In genomic region chr2:118629276-118629675, GRCm38 (mm10) we compare ENCODE assay signal across 19 mouse cellular contexts. TPM values are rescaled to one million over a fixed set of nuclear protein-coding genes. Genes with fewer than 3 reads are reported as not detected.
DNase-seq lines count a peak whose midpoint lies in the region.
"Had no signal": no experiment of that assay in that cellular context is flagged by ENCODE, and none has a peak within 500 bp of the region (broad histone marks: within the 10 kb centered on the region; RNA-seq: fewer than 3 reads in every experiment).

No protein-coding gene starts in this region.

- intact Hi-C loops in left cerebral cortex, postnatal 14 days (cut with DNase I): loop anchor here (5.0 kb wide), 1 partner anchor 142 kb away; no protein-coding TSS in a partner anchor

- peak; percentile 21 for DNase-seq in layer of hippocampus, adult 11-12 months (ENCODE audit: low spot score)
- no peak for DNase-seq in layer of hippocampus, adult 9-10 months (ENCODE audit: low spot score)
- peak; percentile 19 to 25 for DNase-seq in left cerebral cortex, postnatal 14 days (ENCODE audit: low spot score in 2 of 2)
- no peak for DNase-seq in left cerebral cortex, adult 18-20 months (ENCODE audit: low spot score in 2 of 2)
- peak; percentile 23 for DNase-seq in brain, adult 2 months (ENCODE audit: low read depth, low spot score)
- peak; percentile 43 for DNase-seq in layer of hippocampus, adult 9-11 months
- no peak for DNase-seq in T-cell, adult 2 months (ENCODE audit: low spot score)
- DNase-seq in retina, embryonic 14.5 days (ENCODE audit: low spot score): no peak
- DNase-seq: adrenal gland, adult 8-10 months; adrenal gland, postnatal 25 days; cerebellum, adult 11 months; cerebellum, adult 2 months; cerebellum, adult 9-11 months; cerebellum, postnatal 25 days; gastrocnemius, postnatal 25 days; heart, adult 18-20 months; heart, postnatal 10 days; heart, postnatal 36 days had no signal

RNA-seq across cellular contexts. Expression of gene Bub1b, which starts 31.3 kb away (rescaled TPM):
- 1 to 10 TPM; 1.5 to 1.9 TPM for total RNA-seq in left cerebral cortex, postnatal 14 days (2021)
- total RNA-seq in left cerebral cortex, adult 18-20 months (2021): 1 to 10 TPM; 1.0 to 1.1 TPM

RNA-seq across cellular contexts. Expression of gene Pak6, which starts 33.8 kb away (rescaled TPM):
- total RNA-seq in left cerebral cortex, postnatal 14 days (2021): 100 to 1,000 TPM; 117 to 122 TPM
- total RNA-seq in left cerebral cortex, adult 18-20 months (2021): 10 to 100 TPM; 79.7 to 86.4 TPM
- total RNA-seq: gastrocnemius, adult 8-10 months had no signal

Comparison
In these comparisons a context has a peak if more than half of its experiments do, and no peak if none do; other contexts are left out.
1. DNase-seq: peak in layer of hippocampus, adult 11-12 months (single experiment), left cerebral cortex, postnatal 14 days (2 of 2), brain, adult 2 months (single experiment) and layer of hippocampus, adult 9-11 months (single experiment); none in layer of hippocampus, adult 9-10 months (single experiment), left cerebral cortex, adult 18-20 months (0 of 2), T-cell, adult 2 months (single experiment) and retina, embryonic 14.5 days (single experiment).